7 mouse cellular contexts compared by ENCODE assay signal in genomic region chr9:92541977-92542561, GRCm38 (mm10). TPM values are rescaled to one million over a fixed set of nuclear protein-coding genes. Genes with fewer than 3 reads are reported as not detected.
DNase-seq lines count a peak whose midpoint lies in the region; ATAC-seq and TF ChIP-seq lines count a peak whose summit lies in the region.

TSS of gene Plod2 (plus strand) at chr9:92542223.

- TF ChIP-seq POLR2A in cortical plate, adult 2 months (IDR thresholded peaks at IDR 0.05; ENCODE audit: extremely low read depth, insufficient read depth, low read length) = 0 out of 2 replicates have a peak, but pooled peaks have one; percentile 16

- peak; percentile 93 for DNase-seq in adrenal gland, adult 2 months
- DNase-seq in gastrocnemius, postnatal 10 days = peak; percentile 67
- DNase-seq in hindbrain, postnatal 0 days (ENCODE audit: low spot score) = peak; percentile 86
- peak; percentile 82 for DNase-seq in limb, embryonic 11.5 days (ENCODE audit: low spot score)
- peak; percentile 97 for DNase-seq in midbrain, embryonic 11.5 days (ENCODE audit: low spot score, missing footprints)
- peak; percentile 61 for DNase-seq in right cerebral cortex, postnatal 4 days

- no peak within 1 kb of the TSS for H3K27ac ChIP-seq in cortical plate, adult 2 months (ENCODE audit: insufficient read depth, low read length)
- H3K27ac ChIP-seq in hindbrain, postnatal 0 days = peak within 1 kb of the TSS; percentile 80
- H3K27ac ChIP-seq in limb, embryonic 11.5 days (replicated peaks; ENCODE audit: low read depth, low read length) = peak within 1 kb of the TSS; percentile 76
- no peak within 1 kb of the TSS for H3K27ac ChIP-seq in midbrain, embryonic 11.5 days (ENCODE audit: low read depth, low read length)

- peak within 1 kb of the TSS; percentile 82 for H3K9ac ChIP-seq in hindbrain, postnatal 0 days (replicated peaks; ENCODE audit: low read length)
- H3K9ac ChIP-seq in limb, embryonic 11.5 days (ENCODE audit: low read length) = peak within 1 kb of the TSS; percentile 92
- peak within 1 kb of the TSS; percentile 71 for H3K9ac ChIP-seq in midbrain, embryonic 11.5 days (ENCODE audit: low read length)

- H3K36me3 ChIP-seq in hindbrain, postnatal 0 days (ENCODE audit: insufficient read depth, low read length) = no peaks in the 10 kb centered on the region
- no peaks in the 10 kb centered on the region for H3K36me3 ChIP-seq in limb, embryonic 11.5 days (ENCODE audit: control insufficient read depth, insufficient read depth, low read length)
- no peaks in the 10 kb centered on the region for H3K36me3 ChIP-seq in midbrain, embryonic 11.5 days (ENCODE audit: control insufficient read depth, insufficient read depth, low read length)

- TF ChIP-seq CTCF in cortical plate, adult 2 months (IDR thresholded peaks at IDR 0.05; ENCODE audit: extremely low read depth, insufficient read depth, low read length) = no peak
- TF ChIP-seq CTCF in hindbrain, postnatal 0 days (IDR thresholded peaks at IDR 0.05; ENCODE audit: low read depth) = no peak

- no peaks in the 10 kb centered on the region for H3K9me3 ChIP-seq in hindbrain, postnatal 0 days (ENCODE audit: low read length)
- no peaks in the 10 kb centered on the region for H3K9me3 ChIP-seq in limb, embryonic 11.5 days (ENCODE audit: control insufficient read depth, low read length)
- H3K9me3 ChIP-seq in midbrain, embryonic 11.5 days (ENCODE audit: control insufficient read depth, low read length) = no peaks in the 10 kb centered on the region

- peak; percentile 96 for ATAC-seq in hindbrain, postnatal 0 days
- ATAC-seq in limb, embryonic 11.5 days (ENCODE audit: insufficient number of reproducible peaks, low FRiP score, low TSS enrichment, low read depth) = peak; percentile 91
- ATAC-seq in midbrain, embryonic 11.5 days (ENCODE audit: low FRiP score) = peak; percentile 96

- peak within 1 kb of the TSS; percentile 73 for H3K4me2 ChIP-seq in hindbrain, postnatal 0 days (ENCODE audit: low read depth, low read length)
- peak within 1 kb of the TSS; percentile 62 for H3K4me2 ChIP-seq in limb, embryonic 11.5 days (ENCODE audit: low read depth, severe bottlenecking)
- H3K4me2 ChIP-seq in midbrain, embryonic 11.5 days = peak within 1 kb of the TSS; percentile 85

- no peaks in the 10 kb centered on the region for H3K4me1 ChIP-seq in cortical plate, adult 2 months (ENCODE audit: control insufficient read depth, insufficient read depth, low read length)
- H3K4me1 ChIP-seq in hindbrain, postnatal 0 days (ENCODE audit: insufficient read depth, low read length) = peaks cover 4% of the 10 kb centered on the region; the same call in 1 of the 2 replicates
- H3K4me1 ChIP-seq in limb, embryonic 11.5 days (ENCODE audit: control insufficient read depth, insufficient read depth, low read length) = peaks cover 7% of the 10 kb centered on the region
- H3K4me1 ChIP-seq in midbrain, embryonic 11.5 days (ENCODE audit: control insufficient read depth, insufficient read depth, low read length) = peaks cover 8% of the 10 kb centered on the region

- H3K27me3 ChIP-seq in hindbrain, postnatal 0 days (ENCODE audit: insufficient read depth, low read length) = no peaks in the 10 kb centered on the region
- H3K27me3 ChIP-seq in limb, embryonic 11.5 days (ENCODE audit: control insufficient read depth, insufficient read depth, low read length) = no peaks in the 10 kb centered on the region
- no peaks in the 10 kb centered on the region; the same call in 1 of the 2 replicates for H3K27me3 ChIP-seq in midbrain, embryonic 11.5 days (ENCODE audit: control insufficient read depth, insufficient read depth, low read length)

- peak within 1 kb of the TSS; percentile 57 for H3K4me3 ChIP-seq in cortical plate, adult 2 months (ENCODE audit: insufficient read depth, low read length)
- H3K4me3 ChIP-seq in hindbrain, postnatal 0 days (ENCODE audit: low read length) = peak within 1 kb of the TSS; percentile 81
- H3K4me3 ChIP-seq in limb, embryonic 11.5 days (ENCODE audit: low read depth, low read length) = peak within 1 kb of the TSS; percentile 76
- peak within 1 kb of the TSS; percentile 50 for H3K4me3 ChIP-seq in midbrain, embryonic 11.5 days (ENCODE audit: low read depth, low read length)

- 0% methylated on average over 63 of the region's 67 CpGs for WGBS in hindbrain, postnatal 0 days
- WGBS in limb, embryonic 11.5 days = 0% methylated on average over 51 of the region's 67 CpGs
- WGBS in midbrain, embryonic 11.5 days = 0% methylated on average over 54 of the region's 67 CpGs

RNA-seq across cellular contexts. Expression of gene Plod2, which starts in this region (rescaled TPM):
- total RNA-seq in adrenal gland, adult 2 months (2021) = 100 to 1,000 TPM; 134 to 206 TPM
- 46.7 and 49.0 TPM in 2 replicates for polyA plus RNA-seq in adrenal gland, adult 2 months (2012; rRNA removed)
- polyA plus RNA-seq in cortical plate, adult 2 months (2012; rRNA removed) = 5.4 and 6.8 TPM in 2 replicates
- 10 to 100 TPM; 12.1 to 23.8 TPM for total RNA-seq in gastrocnemius, postnatal 10 days (2021)
- 7.6 and 14.1 TPM in 2 replicates for total RNA-seq in hindbrain, postnatal 0 days (2014; rRNA removed)
- 7.1 and 9.9 TPM in 2 replicates for polyA plus RNA-seq in hindbrain, postnatal 0 days (2015; fragmentation: Nextera tagmentation; extraction: Ambion mirVana)
- polyA plus RNA-seq in limb, embryonic 11.5 days (2014; fragmentation: Nextera tagmentation; extraction: Ambion mirVana) = 47.8 and 48.9 TPM in 2 replicates
- polyA plus RNA-seq in midbrain, embryonic 11.5 days (2014; fragmentation: Nextera tagmentation; extraction: Ambion mirVana) = 25.2 and 26.6 TPM in 2 replicates

Comparison
In these comparisons a context has a peak if more than half of its experiments do, and no peak if none do; other contexts are left out.
1. H3K27ac ChIP-seq: peak in hindbrain, postnatal 0 days (single experiment) and limb, embryonic 11.5 days (single experiment); none in cortical plate, adult 2 months (single experiment) and midbrain, embryonic 11.5 days (single experiment).
2. Peak in every context shown above with its lines, with median percentiles within 50 percentile points of each other: DNase-seq, H3K4me3 ChIP-seq, ATAC-seq, H3K4me2 ChIP-seq and H3K9ac ChIP-seq.